Mouse (Mus musculus) v-Abl transformed pro-B cells (cell line): ENCODE measurements around the gene Birc3.

Experiments used
- in situ Hi-C, 2 experiments: fragments of 400-800 bp; cut with MboI; formaldehyde crosslinking; loops; one replicate each; pipeline ENCODE4 v1.15.1; 2025; ENCODE audit not compliant: unreplicated experiment in 2 of 2

The Birc3 gene

DNA sequence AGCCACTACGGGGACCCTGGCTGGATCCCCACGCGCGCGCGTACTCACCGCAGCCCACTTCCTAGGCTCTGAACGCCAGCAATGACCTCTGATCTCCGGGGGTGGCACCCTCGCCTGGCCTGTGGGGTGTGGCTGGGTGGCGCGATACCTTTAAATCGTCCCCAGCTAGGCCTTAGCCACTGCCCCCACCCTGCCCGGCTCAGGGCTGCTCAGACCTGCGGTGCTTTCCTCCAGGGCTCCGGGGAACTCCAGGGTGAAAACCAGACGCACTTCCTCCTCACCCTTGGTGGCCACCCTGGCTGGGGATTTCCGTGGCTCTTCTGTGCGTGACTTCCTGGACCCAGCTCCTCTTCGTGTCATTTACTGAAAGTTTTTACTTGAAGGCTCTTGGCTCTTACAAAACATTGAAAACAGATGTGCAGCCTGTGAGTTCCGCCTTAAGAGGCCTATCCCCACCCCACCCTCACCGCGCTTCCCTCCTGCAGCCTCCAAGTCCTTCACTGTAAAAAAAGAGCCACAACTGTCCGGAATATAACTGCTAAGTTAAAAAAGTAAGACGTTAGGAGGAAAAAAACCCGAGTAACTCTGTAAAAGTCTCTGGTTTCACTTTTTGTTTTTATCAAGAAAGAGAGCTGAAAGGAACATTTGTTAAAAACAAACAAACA lies at the start of gene Birc3:
Birc3 (minus strand) TSS at position 412 of the 665 bp plus-strand sequence.
- in situ Hi-C loops: loop anchor here in 1 of 2 experiments (5.0 to 25.0 kb wide), 2 partner anchors 41 to 1339 kb away; no protein-coding TSS in a partner anchor

DNA sequence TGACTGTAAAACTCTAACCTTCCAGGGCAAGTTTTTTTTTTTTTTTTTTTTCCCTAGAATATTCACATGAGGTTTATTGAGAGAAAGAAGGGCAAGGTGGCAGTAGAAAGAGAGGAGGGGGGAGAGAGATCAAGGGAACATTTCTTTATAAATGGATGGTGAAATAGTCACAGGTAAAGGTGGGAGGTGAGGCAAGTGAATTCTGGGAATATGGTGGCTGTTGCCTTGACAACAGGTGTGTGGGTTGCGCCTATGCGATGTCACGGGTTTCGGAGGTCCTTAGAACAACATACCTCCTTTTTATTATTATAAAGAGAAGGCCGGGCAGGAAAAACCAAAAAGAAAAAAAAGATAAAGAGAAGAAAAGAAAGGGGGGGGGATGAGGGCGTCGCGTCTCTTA lies 41.9 kb upstream of the Birc3 start:
- in situ Hi-C loops: loop anchor here in 1 of 2 experiments (10.0 to 25.0 kb wide), 2 partner anchors 297 to 1050 kb away; no protein-coding TSS in a partner anchor

DNA sequence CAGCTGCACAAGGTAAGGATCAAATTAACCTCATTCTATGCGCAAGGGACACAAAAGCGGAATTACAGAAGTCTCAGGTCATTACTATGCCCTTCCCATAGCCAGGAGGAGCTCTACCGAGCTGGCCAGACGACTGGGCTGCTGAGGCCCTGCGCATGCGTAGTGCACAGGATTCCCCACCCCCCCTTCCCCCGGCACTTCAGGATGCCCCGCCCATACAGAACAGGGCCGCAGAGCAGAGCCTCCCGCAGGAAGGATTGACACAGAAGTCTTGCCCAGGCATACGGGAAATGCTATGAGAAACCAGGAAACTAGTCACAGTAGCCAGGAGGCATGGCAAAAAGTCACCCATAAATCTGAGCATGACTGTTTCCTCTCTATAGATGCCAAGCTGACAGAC lies 41.5 kb upstream of the Birc3 start:
- in situ Hi-C loops: loop anchor here in 1 of 2 experiments (10.0 to 25.0 kb wide), 2 partner anchors 298 to 1050 kb away; no protein-coding TSS in a partner anchor

DNA sequence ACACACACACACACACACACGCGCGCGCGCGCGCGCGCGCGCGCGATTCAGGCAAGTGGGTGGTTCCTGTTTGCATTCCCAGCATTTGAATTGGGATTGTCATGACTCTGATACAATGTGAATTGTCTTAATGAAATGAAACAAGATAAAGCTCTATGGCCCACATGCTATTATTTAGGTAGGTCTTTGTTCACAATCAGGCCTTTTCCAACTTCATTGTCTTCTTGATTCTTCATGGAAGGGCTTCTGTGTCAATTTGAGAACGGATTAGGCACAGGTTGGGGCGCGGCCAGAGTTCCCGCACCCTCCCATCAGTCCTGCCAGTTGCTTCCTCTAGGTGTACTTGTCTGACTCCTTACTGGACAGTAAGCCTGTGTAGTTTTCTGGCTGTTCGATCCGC lies 41.0 kb upstream of the Birc3 start:
- in situ Hi-C loops: loop anchor here in 1 of 2 experiments (10.0 to 25.0 kb wide), 2 partner anchors 298 to 1051 kb away; no protein-coding TSS in a partner anchor

DNA sequence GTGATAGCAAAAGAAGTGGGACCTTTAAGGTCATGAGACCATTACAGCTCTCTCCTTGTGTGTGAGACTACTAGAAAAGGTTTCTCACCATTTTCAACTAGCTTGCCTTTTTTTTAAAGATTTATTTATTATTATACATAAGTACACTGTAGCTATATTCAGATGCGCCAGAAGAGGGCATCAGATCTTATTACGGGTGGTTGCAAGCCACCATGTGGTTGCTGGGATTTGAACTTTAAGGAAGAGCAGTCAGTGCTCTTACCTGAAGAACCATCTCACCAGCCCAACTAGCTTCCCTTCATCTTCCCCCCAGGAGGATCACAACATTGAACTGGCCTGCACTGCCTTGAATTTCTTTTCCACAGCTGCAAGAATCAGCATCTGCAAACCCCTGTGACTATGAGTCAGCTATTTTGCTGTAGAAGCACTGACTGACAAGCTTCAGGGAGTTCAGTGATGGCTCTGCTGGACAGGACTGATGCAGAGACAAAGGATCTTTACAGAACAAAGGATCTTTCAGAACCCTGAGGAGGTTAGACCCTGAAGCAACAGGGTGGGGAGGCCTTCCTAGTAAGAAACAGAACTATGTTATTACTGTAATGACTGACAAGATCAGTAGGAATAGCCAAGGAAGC lies 34.5 kb upstream of the Birc3 start:
- in situ Hi-C loops: loop anchor here (10.0 to 25.0 kb wide), 2 partner anchors 305 to 1057 kb away; no protein-coding TSS in a partner anchor

DNA sequence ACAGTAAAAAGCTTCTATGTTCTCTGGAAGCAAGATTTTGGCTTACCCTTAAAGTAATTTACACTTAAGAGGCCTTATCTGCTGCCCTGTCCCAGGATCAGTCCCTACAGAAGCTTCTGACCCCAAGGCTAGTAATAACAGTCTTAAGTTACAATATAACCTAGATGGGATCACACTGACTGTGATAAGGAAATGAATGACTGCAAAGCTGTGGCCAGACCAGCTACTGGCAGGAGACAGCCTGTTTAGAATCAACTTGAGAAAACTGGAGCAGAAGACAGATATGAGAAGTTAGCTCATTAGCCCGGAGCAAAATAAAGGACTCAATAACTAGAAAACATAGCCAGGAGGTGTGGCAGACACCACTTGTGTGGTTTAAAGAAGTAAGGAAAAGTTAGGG lies 33.6 kb upstream of the Birc3 start:
- in situ Hi-C loops: loop anchor here (10.0 to 25.0 kb wide), 2 partner anchors 306 to 1058 kb away; no protein-coding TSS in a partner anchor

DNA sequence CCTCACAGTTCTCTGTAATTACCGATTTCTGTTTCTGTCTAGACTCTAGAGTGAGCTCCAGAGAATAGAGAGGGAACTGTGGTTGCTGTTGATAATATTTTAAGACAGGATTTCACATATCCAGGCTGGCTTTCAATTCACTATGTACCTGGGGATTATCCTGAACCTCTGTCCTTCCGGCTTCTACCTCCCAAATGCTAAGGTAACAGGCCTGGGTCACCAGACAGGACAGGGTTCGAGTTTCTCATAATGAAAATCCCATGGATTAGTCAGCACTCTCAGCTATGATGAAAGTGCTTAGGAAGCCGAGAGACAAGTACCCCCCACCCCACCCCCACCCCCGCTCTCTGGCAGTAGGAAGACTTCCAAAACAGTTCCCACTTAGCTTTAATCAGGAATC lies 30.8 kb upstream of the Birc3 start:
- in situ Hi-C loops: loop anchor here (10.0 to 25.0 kb wide), 2 partner anchors 308 to 1061 kb away; no protein-coding TSS in a partner anchor

DNA sequence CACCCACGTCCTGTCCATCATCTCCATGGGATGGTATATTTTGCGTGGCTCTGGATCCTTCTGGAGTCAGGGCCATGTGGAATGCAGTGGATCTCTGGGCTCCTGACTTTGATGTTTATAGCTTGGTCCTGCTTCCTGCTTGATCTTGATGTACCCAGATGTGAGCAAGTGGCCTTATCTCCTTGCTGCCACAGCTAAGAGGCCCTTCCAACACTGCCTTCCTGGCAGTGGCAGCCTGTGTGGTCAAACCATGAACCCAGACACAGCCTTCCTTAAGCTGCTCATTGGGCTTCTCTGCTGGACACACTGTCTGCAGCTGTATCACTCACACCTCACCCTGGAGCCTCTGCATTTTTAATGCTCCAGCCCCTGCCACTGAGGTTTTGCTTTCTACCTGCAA lies 30.3 kb upstream of the Birc3 start:
- in situ Hi-C loops: loop anchor here (10.0 to 25.0 kb wide), 2 partner anchors 309 to 1062 kb away; no protein-coding TSS in a partner anchor

DNA sequence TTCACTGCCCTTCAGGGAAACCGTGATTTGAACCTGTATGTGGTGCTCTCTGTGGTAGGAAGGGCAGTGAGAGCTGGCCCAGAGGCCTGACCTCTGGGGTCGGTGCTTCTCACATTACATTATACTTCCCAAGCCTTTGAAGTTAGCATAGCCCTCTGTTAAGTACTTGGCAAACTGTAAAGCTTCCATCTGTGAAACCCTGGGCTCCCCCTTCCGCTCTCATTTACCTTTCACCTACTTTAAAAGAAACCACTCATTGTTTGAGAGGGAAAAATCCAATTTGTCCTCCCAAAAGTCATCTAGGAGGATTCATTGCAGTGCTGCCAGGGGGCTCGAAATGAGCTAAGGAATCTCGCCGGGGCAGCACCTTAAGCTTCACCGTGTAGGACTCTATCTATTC lies 29.3 kb upstream of the Birc3 start:
- in situ Hi-C loops: loop anchor here (10.0 to 25.0 kb wide), 2 partner anchors 310 to 1062 kb away; no protein-coding TSS in a partner anchor

DNA sequence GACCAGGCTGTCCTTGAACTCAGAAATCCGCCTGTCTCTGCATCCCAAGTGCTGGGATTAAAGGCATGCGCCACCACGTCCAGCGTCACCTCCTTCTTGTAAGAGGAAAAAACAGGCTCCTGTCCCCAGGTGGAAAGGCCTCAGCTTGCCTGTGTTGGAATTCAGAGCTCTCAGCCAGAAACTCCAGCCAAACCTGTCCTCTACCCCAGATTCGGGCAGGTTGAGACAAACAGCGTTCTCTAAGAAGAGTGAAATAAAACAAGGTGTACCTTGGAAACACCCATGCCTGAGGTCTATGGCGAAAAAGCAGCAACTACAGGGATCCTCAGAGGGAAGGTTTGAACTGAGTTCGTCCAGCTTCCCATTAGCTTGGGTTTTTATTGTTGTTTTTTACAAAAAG lies 28.0 kb upstream of the Birc3 start:
- in situ Hi-C loops: loop anchor here (10.0 to 25.0 kb wide), 2 partner anchors 311 to 1064 kb away; no protein-coding TSS in a partner anchor

DNA sequence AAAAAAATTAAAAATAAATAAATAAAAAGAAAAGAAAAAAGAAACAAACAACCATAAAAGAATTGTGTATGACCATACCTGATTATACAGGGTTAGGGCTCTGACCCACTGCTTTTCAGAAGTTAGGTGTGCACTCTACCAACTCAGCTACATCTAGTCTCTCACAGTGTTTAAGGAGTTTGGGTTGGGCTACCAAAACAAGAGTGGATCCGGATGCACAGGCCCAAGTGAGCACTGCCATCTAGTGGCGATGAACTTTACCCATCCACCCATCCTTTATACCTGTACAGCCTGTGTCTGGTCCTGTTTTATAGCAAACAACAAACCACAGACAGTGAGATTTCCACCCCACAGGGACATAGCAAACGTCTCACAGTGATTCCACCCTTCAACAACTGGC lies 24.5 kb upstream of the Birc3 start:
- in situ Hi-C loops: loop anchor here (5.0 to 25.0 kb wide), 5 partner anchors 75 to 790 kb away; no protein-coding TSS in a partner anchor

DNA sequence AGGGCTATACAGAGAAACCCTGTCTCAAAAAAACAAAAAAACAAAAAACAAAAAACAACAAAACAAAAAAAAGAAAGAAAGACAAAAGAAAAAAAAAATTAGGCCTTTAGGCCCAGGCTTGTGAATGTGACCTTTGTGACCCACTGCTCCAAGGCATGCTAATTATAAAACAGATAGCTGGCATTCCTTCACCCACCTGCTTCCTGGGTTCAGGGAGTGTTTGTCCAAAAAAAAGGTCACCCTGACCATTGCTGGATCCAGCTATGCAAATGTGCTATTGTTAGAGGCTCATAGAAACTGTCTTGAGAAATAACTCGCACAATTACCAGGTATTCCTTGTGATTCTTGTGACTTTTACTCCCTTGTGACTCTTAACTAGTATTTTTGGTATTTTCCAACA lies 18.8 kb upstream of the Birc3 start:
- in situ Hi-C loops: loop anchor here in 1 of 2 experiments (25.0 kb wide), 1 partner anchor 796 kb away; no protein-coding TSS in a partner anchor

DNA sequence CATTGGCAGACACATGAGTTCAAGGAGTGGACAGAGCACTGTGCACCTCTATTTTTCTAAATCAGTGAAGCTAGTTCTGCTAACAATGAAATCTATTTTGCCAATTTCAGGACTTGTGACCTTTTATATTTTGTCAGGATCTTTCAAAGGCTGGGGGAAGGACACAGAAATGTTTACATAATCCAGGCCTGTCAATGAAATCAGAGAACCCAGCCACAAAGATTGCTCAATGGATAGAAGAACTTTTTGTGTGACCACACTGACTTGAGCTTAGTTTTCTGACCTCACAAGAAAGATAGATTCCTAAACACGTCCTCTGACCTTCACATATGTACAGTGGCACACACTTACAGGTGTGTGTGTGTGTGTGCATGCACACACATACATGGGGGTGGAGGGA lies 18.2 kb upstream of the Birc3 start:
- in situ Hi-C loops: loop anchor here in 1 of 2 experiments (25.0 kb wide), 1 partner anchor 796 kb away; no protein-coding TSS in a partner anchor

DNA sequence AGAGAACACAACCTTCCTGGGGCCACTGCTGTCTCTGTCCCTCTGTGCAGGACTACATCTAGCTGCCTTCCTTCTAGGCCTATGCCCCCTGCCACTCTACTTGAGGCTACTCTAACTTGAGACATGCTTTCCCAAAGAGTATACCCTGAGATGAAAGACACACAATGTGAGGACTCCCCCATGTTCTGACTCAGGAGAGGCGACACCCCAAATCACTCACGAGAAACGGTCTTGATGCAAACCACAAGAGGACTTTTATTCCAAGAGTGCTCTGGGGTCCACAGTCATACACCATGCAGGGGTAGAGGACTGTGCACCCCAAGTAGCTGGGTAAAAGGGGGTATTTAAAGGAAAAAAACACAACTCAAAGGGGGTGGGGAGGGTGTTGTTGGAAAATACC lies 11.4 kb upstream of the Birc3 start:
- in situ Hi-C loops: loop anchor here in 1 of 2 experiments (25.0 kb wide), 1 partner anchor 803 kb away; no protein-coding TSS in a partner anchor

DNA sequence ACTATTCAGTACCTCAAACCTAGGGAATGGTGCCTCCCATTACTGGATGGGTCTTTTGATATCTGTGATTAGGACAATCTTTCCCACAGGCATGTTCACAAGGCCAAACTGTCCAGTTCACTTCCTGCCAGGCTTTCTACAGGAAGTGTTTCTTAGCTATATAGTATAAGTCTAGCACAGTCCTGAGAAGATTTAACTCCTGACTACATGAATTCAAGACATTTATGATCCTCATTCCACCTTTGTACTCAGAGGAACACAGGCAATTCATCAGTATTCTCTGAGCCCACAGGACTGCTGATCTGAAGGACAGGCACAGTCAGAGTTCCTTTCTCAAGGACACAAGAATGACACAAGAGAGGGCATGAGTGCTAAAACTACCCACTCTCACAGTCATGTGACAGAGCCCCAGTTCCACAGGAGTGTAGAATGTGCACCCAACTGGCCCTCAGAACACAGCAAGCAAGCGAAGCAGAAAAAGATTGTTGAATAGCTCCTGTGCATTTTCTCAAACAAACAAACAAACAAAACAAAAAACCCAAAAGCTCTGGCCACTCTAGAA lies 9.4 kb upstream of the Birc3 start:
- in situ Hi-C loops: loop anchor here in 1 of 2 experiments (25.0 kb wide), 1 partner anchor 805 kb away; no protein-coding TSS in a partner anchor

DNA sequence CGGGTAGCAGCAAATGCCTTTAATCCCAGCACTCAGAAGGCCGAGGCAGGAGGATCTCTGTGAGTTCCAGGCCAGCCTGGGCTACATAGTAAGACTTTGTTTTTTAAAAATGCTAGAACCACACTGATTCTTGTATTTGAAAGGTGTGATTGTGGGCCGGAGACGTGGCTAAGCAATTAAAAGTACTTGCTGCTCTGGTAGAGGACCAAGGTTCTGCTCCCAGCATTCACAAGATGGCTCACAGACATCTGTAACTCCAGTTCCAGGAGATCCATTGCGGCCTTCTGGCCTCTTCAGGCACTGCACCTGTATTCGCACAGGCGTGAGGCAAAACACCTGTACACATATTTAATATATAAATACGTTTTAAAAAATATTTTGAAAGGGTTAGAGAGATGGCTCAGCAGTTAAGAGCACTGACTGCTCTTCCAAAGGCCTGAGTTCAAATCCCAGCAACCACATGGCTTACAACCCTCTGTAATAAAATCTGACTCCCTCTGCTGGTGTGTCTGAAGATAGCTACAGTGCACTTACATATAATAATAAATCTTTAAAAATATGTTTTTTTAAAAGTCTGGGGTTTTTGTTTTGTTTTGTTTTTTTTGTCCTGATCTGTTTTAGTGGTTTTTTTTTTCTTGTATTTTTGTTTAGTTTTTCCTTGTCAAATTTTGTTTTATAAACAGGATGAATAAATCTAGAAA lies 675 bp upstream of the Birc3 start:
- in situ Hi-C loops: loop anchor here in 1 of 2 experiments (5.0 to 25.0 kb wide), 2 partner anchors 41 to 1339 kb away; no protein-coding TSS in a partner anchor

DNA sequence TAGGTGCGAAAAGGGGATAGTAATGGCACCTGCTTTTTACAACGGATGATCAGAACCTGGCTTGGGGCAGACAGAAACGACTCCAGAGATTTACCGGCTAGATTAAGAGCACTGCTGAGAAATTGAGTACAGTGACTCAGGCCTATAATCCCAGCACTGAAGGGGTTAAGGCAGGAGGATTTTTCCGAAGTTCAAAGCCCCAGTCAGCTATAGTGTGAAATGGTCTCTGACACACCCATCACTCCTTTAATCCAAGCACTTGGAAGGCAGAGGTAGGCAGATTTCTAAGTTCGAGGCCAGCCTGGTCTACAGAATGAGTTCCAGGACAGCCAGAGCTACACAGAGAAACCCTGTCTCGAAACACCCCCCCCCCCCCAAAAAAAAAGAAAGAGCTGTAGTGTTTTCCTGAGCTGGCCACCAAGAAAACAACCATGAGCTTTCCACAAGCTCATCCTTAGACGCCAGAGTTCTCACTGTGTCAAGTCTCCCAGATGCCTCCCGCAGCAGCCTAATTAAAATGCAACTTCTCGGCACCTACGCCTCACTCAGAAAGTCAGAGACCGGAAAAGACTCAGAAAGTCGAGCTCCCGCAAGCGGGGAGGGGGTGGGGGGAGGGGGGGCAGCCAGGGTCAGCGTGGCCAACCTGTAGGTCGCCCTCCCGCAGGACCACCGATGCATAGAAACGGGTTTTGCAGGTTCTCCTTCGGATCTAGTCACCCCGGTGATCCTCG lies 777 bp downstream of the Birc3 start:
- in situ Hi-C loops: loop anchor here in 1 of 2 experiments (5.0 to 25.0 kb wide), 2 partner anchors 40 to 1340 kb away; no protein-coding TSS in a partner anchor

DNA sequence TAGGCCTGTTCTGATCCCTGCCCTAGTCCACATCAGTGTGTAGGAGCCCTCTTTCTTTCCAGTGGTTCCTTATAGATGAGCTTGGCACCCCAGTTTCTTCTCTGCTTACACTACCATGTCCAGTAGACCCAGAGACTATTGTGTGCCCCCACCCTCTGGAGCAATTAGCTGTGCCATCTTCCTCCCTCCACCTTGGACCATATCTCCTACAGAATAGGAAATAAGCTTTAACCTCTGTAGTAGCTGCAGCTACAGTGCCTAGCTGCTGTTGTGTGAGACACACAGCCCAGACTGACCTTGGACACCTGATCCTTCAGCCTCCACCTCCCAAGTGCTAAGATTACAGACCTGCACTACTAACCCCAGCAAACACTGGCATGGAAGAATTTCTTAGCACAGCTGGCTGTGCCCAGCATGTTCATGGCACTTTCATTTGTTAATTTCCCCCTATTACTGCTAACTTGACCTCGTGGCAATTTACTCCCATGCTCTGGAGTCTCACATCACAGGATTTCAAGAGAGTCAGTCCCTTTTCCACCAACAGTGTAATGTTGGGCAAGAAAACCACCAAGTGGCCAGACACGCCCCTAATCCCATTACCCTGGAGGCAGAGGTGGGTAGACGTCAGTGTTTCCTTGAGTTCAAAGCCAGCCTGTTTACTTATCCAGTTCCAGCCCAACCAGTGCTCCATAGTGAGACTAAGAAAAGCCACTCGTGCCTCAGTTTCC lies 1.5 kb downstream of the Birc3 start:
- in situ Hi-C loops: loop anchor here in 1 of 2 experiments (5.0 to 25.0 kb wide), 2 partner anchors 39 to 1341 kb away; no protein-coding TSS in a partner anchor
